Mouse (Mus musculus): ENCODE results near the gene Plcb1.
A peak's percentile ranks its signal among the peaks of the same experiment; 100 is the strongest.
"Not testable (repeated sequence)": the region's sequence is repeated elsewhere in the genome, so short reads cannot be mapped to it uniquely, and the experiment has no call there.

Plcb1 gene

GRCm38 (mm10) chr2:135305736-135306471 lies 520.0 kb downstream of the Plcb1 start:
- DNase-seq (ENCODE audit: low read depth, low spot score): no peak

GRCm38 (mm10) chr2:135306472-135306771 lies 520.6 kb downstream of the Plcb1 start:
- no peak for DNase-seq (ENCODE audit: low read depth, low spot score)

- DNase-seq (ENCODE audit: low read depth, low spot score): no peak
Measured at GRCm38 (mm10) chr2:135307787-135308186, 521.9 kb downstream of the Plcb1 start.

GRCm38 (mm10) chr2:135315980-135316379 lies 530.1 kb downstream of the Plcb1 start:
- no peak for DNase-seq (ENCODE audit: low read depth, low spot score)

- DNase-seq (ENCODE audit: low read depth, low spot score): no peak
Measured at GRCm38 (mm10) chr2:135318136-135318535, 532.3 kb downstream of the Plcb1 start.

- DNase-seq (ENCODE audit: low read depth, low spot score): no peak
Measured at GRCm38 (mm10) chr2:135323276-135323954, 537.5 kb downstream of the Plcb1 start.

GRCm38 (mm10) chr2:135323955-135324302 lies 538.1 kb downstream of the Plcb1 start:
- DNase-seq (ENCODE audit: low read depth, low spot score): peak; percentile 59

- no peak for DNase-seq (ENCODE audit: low read depth, low spot score)
Measured at GRCm38 (mm10) chr2:135328756-135329155, 542.9 kb downstream of the Plcb1 start.

- DNase-seq (ENCODE audit: low read depth, low spot score): peak; percentile 50
Measured at GRCm38 (mm10) chr2:135329782-135330545, 544.1 kb downstream of the Plcb1 start.

GRCm38 (mm10) chr2:135331868-135332267 lies 546.0 kb downstream of the Plcb1 start:
- no peak for DNase-seq (ENCODE audit: low read depth, low spot score)

- no peak for DNase-seq (ENCODE audit: low read depth, low spot score)
Measured at GRCm38 (mm10) chr2:135356311-135356710, 570.4 kb downstream of the Plcb1 start.

GRCm38 (mm10) chr2:135361798-135362197 lies 575.9 kb downstream of the Plcb1 start:
- DNase-seq (ENCODE audit: low read depth, low spot score): peak; percentile 20

- DNase-seq (ENCODE audit: low read depth, low spot score): no peak
Measured at GRCm38 (mm10) chr2:135362948-135363347, 577.1 kb downstream of the Plcb1 start.

GRCm38 (mm10) chr2:135370259-135370835 lies 584.5 kb downstream of the Plcb1 start:
- DNase-seq (ENCODE audit: low read depth, low spot score): no peak

- not testable (repeated sequence) for DNase-seq (ENCODE audit: low read depth, low spot score)
Measured at GRCm38 (mm10) chr2:135380796-135381195, 594.9 kb downstream of the Plcb1 start.

- no peak for DNase-seq (ENCODE audit: low read depth, low spot score)
Measured at GRCm38 (mm10) chr2:135381396-135381795, 595.5 kb downstream of the Plcb1 start.

GRCm38 (mm10) chr2:135387990-135388389 lies 602.1 kb downstream of the Plcb1 start:
- DNase-seq (ENCODE audit: low read depth, low spot score): no peak

GRCm38 (mm10) chr2:135394698-135395097 lies 608.8 kb downstream of the Plcb1 start:
- DNase-seq (ENCODE audit: low read depth, low spot score): no peak

GRCm38 (mm10) chr2:135396375-135396774 lies 610.5 kb downstream of the Plcb1 start:
- no peak for DNase-seq (ENCODE audit: low read depth, low spot score)

GRCm38 (mm10) chr2:135397970-135398369 lies 612.1 kb downstream of the Plcb1 start:
- DNase-seq (ENCODE audit: low read depth, low spot score): no peak

GRCm38 (mm10) chr2:135399760-135400159 lies 613.9 kb downstream of the Plcb1 start:
- no peak for DNase-seq (ENCODE audit: low read depth, low spot score)

GRCm38 (mm10) chr2:135402916-135403315 lies 617.0 kb downstream of the Plcb1 start:
- DNase-seq (ENCODE audit: low read depth, low spot score): no peak

Measured in brain, embryonic 18.5 days (tissue).